Mouse (Mus musculus) liver, embryonic 11.5 days (tissue): ENCODE measurements around the gene Rapgefl1. TPM values are rescaled to one million over a fixed set of nuclear protein-coding genes. Genes with fewer than 3 reads are reported as not detected.
A peak's percentile ranks its signal among the peaks of the same experiment; 100 is the strongest.

Experiments
- ATAC-seq: fragments of 200-750 bp; cut with Nextera tagmentation; replicated peaks from 2 replicates; pipeline ENCODE4 v1.8.0; 2017; ENCODE audit warnings: moderate number of reproducible peaks, mild to moderate bottlenecking, moderate TSS enrichment, moderate library complexity; ENCODE audit not compliant: low FRiP score
- DNase-seq: peaks from one replicate; pipeline ENCODE4 v3.0.0-alpha.2; 2017; ENCODE audit warnings: low spot score
- H3K27ac ChIP-seq: fragments of 300-500 bp; sonication (generic); 2 replicates; pipeline ENCODE4 v1.5.1; 2014; ENCODE audit warnings: mild to moderate bottlenecking, low read depth, low read length, control low read depth
- H3K27me3 ChIP-seq: fragments of 300-500 bp; sonication (generic); replicated peaks from 2 replicates; pipeline ENCODE4 v1.6.1; 2014; ENCODE audit warnings: low read length, mixed read lengths; ENCODE audit not compliant: control insufficient read depth, insufficient read depth
- H3K36me3 ChIP-seq: fragments of 300-500 bp; sonication (generic); 2 replicates; pipeline ENCODE4 v1.6.1; 2014; ENCODE audit warnings: mild to moderate bottlenecking, low read length, moderate library complexity, mixed read lengths; ENCODE audit not compliant: control insufficient read depth, insufficient read depth
- H3K4me1 ChIP-seq: fragments of 300-500 bp; sonication (generic); replicated peaks from 2 replicates; pipeline ENCODE4 v1.6.1; 2014; ENCODE audit warnings: low read length, mixed read lengths; ENCODE audit not compliant: control insufficient read depth, insufficient read depth
- H3K4me2 ChIP-seq: fragments of 300-500 bp; sonication (generic); 2 replicates; pipeline ENCODE4 v1.6.1; 2014; ENCODE audit warnings: mild to moderate bottlenecking, control low read depth, moderate library complexity
- H3K4me3 ChIP-seq: fragments of 300-500 bp; sonication (generic); 2 replicates; pipeline ENCODE4 v1.5.1; 2014; ENCODE audit warnings: low read depth, low read length, control low read depth
- H3K9ac ChIP-seq: fragments of 300-500 bp; sonication (generic); 2 replicates; pipeline ENCODE4 v1.6.1; 2014; ENCODE audit warnings: low read depth, low read length, control low read depth
- H3K9me3 ChIP-seq: fragments of 300-500 bp; sonication (generic); 2 replicates; pipeline ENCODE4 v1.6.1; 2016; ENCODE audit warnings: low read length, inconsistent platforms, mixed read lengths; ENCODE audit not compliant: control insufficient read depth
- WGBS: fragments of 180-500 bp; shearing (Covaris S2); extraction: QIAGEN DNeasy Blood & Tissue Kit; methylation state at CpG from one replicate; pipeline ENCODE4 v1.1.7; 2014; 5-methylcytosine and 5-hydroxymethylcytosine counted together
- polyA plus RNA-seq: library from polyadenylated mRNA; unstranded; fragments of >200 nt; fragmentation: Nextera tagmentation; extraction: Ambion mirVana; gene quantifications from 2 replicates; pipeline ENCODE4 v1.2.1, GENCODE M21; 2014

Rapgefl1 gene
- polyA plus RNA-seq, result 0.39 and 0.55 TPM in 2 replicates

- DNase-seq (peak; percentile 89), ATAC-seq (peak; percentile 93)
- no peak within 1 kb of the TSS for H3K27ac ChIP-seq
- H3K27me3 ChIP-seq, result peaks cover 30% of the 10 kb centered on the region
- no peaks in the 10 kb centered on the region for H3K9me3 ChIP-seq
- peak within 1 kb of the TSS; percentile 96 for H3K4me2 ChIP-seq
- WGBS, result under 1% methylated on average over 47 of the region's 48 CpGs
- peak within 1 kb of the TSS; percentile 64 for H3K4me3 ChIP-seq
- H3K9ac ChIP-seq, result peak within 1 kb of the TSS; percentile 66
- peaks cover 19% of the 10 kb centered on the region for H3K4me1 ChIP-seq
- peaks cover 6% of the 10 kb centered on the region; the same call in 1 of the 2 replicates for H3K36me3 ChIP-seq
These were observed at the start of gene Rapgefl1 for GRCm38 (mm10) chr11:98836651-98837141. TSS of gene Rapgefl1 (plus strand) at chr11:98836785.

- Histone ChIP-seq H3K4me3 (no peak overlapping the region), H3K9ac (no peak overlapping the region; the same call in 1 of the 2 replicates), H3K4me2 (peak overlapping the region; percentile 53), H3K27ac (peak overlapping the region; percentile 59), H3K4me1 (peaks cover 62% of the 10 kb centered on the region), H3K9me3 (no peaks in the 10 kb centered on the region), H3K36me3 (no peaks in the 10 kb centered on the region), H3K27me3 (no peaks in the 10 kb centered on the region)
- DNase-seq (peak; percentile 33), ATAC-seq (no peak)
- 39% methylated on average over 7 of the region's 7 CpGs for WGBS
These were observed 49.4 kb upstream of the Rapgefl1 start for GRCm38 (mm10) chr11:98787229-98787628.

- H3K4me3 ChIP-seq, result no peak overlapping the region
These were observed 48.9 kb upstream of the Rapgefl1 start for GRCm38 (mm10) chr11:98787691-98788090.

GRCm38 (mm10) chr11:98788139-98788538 lies 48.4 kb upstream of the Rapgefl1 start:
- DNase-seq (no peak), ATAC-seq (no peak)
- H3K36me3 ChIP-seq, result no peaks in the 10 kb centered on the region
- no peaks in the 10 kb centered on the region for H3K9me3 ChIP-seq
- peaks cover 52% of the 10 kb centered on the region for H3K4me1 ChIP-seq
- no peak overlapping the region for H3K9ac ChIP-seq
- H3K27ac ChIP-seq, result peak overlapping the region; percentile 44
- 91% methylated on average over 5 of the region's 5 CpGs for WGBS
- H3K4me3 ChIP-seq, result no peak overlapping the region; the same call in 1 of the 2 replicates
- H3K27me3 ChIP-seq, result no peaks in the 10 kb centered on the region
- H3K4me2 ChIP-seq, result peak overlapping the region; percentile 94

More at GRCm38 (mm10) chr11:98787691-98788090, 48.9 kb upstream of the Rapgefl1 start:
- Histone ChIP-seq H3K27ac (no peak overlapping the region), H3K9ac (no peak overlapping the region), H3K4me1 (peaks cover 57% of the 10 kb centered on the region), H3K27me3 (no peaks in the 10 kb centered on the region), H3K4me2 (no peak overlapping the region), H3K36me3 (no peaks in the 10 kb centered on the region), H3K9me3 (no peaks in the 10 kb centered on the region)
- DNase-seq, result no peak
- WGBS, result 93% methylated on average over 1 of the region's 1 CpGs
- no peak for ATAC-seq

- peaks cover 51% of the 10 kb centered on the region for H3K4me1 ChIP-seq
These were observed 47.9 kb upstream of the Rapgefl1 start for GRCm38 (mm10) chr11:98788550-98789218.

GRCm38 (mm10) chr11:98789219-98789807 lies 47.3 kb upstream of the Rapgefl1 start:
- ATAC-seq (peak; percentile 30; the same call in 1 of the 2 replicates), DNase-seq (no peak)
- Histone ChIP-seq H3K27me3 (no peaks in the 10 kb centered on the region), H3K9me3 (no peaks in the 10 kb centered on the region), H3K27ac (peak overlapping the region; percentile 73), H3K4me3 (peak overlapping the region; percentile 63), H3K36me3 (no peaks in the 10 kb centered on the region), H3K4me1 (peaks cover 50% of the 10 kb centered on the region), H3K4me2 (peak overlapping the region; percentile 94), H3K9ac (peak overlapping the region; percentile 77)
- 2% methylated on average over 25 of the region's 25 CpGs for WGBS

More at GRCm38 (mm10) chr11:98788550-98789218, 47.9 kb upstream of the Rapgefl1 start:
- WGBS, result 12% methylated on average over 18 of the region's 18 CpGs
- H3K4me2 ChIP-seq, result peak overlapping the region; percentile 94
- H3K4me3 ChIP-seq, result peak overlapping the region; percentile 63
- peak; percentile 89 for ATAC-seq
- peak; percentile 79 for DNase-seq
- H3K36me3 ChIP-seq, result no peaks in the 10 kb centered on the region
- H3K27ac ChIP-seq, result peak overlapping the region; percentile 73
- no peaks in the 10 kb centered on the region for H3K27me3 ChIP-seq
- no peaks in the 10 kb centered on the region for H3K9me3 ChIP-seq
- H3K9ac ChIP-seq, result peak overlapping the region; percentile 77

GRCm38 (mm10) chr11:98789824-98790223 lies 46.8 kb upstream of the Rapgefl1 start:
- no peaks in the 10 kb centered on the region for H3K36me3 ChIP-seq
- H3K27me3 ChIP-seq, result no peaks in the 10 kb centered on the region
- peak overlapping the region; percentile 94 for H3K4me2 ChIP-seq
- peaks cover 48% of the 10 kb centered on the region for H3K4me1 ChIP-seq
- H3K27ac ChIP-seq, result 0 out of 2 replicates have a peak overlapping the region, but pooled peaks have one; percentile 26
- no peaks in the 10 kb centered on the region for H3K9me3 ChIP-seq
- ATAC-seq (no peak), DNase-seq (no peak)
- H3K9ac ChIP-seq, result peak overlapping the region; percentile 77
- peak overlapping the region; percentile 63 for H3K4me3 ChIP-seq
- WGBS, result 28% methylated on average over 5 of the region's 5 CpGs

- no peak overlapping the region for H3K9ac ChIP-seq
- DNase-seq, result no peak
- WGBS, result 83% methylated on average over 5 of the region's 5 CpGs
- no peaks in the 10 kb centered on the region for H3K9me3 ChIP-seq
- H3K4me3 ChIP-seq, result no peak overlapping the region
- no peaks in the 10 kb centered on the region for H3K27me3 ChIP-seq
- no peak overlapping the region for H3K4me2 ChIP-seq
- ATAC-seq, result no peak
- H3K36me3 ChIP-seq, result no peaks in the 10 kb centered on the region
- peaks cover 41% of the 10 kb centered on the region for H3K4me1 ChIP-seq
- H3K27ac ChIP-seq, result no peak overlapping the region
These were observed 45.9 kb upstream of the Rapgefl1 start for GRCm38 (mm10) chr11:98790631-98791205.
